Mouse (Mus musculus): ENCODE data around the gene Ndufa3.

Ndufa3 gene

DNA sequence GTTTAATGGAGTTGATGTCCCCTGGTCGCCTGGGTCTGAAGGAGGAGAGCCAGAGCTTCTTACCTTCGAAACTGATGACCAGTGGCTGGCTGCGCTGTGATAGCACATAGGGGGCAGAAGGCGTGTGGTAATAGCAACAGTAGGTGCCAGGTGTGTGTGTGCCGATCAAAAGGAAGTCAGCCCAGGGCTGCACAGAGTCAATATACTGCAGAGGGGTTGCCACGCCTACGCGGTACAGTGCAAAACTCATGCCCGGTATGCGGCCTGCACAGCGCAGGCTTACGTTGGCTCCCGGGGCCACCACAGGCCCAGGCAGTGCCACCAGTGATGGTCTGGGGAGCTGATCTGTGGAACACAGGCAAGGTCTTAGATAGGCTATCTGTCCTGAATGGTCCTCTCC, 6.2 kb upstream of the Ndufa3 start:
- no peak for DNase-seq

DNA sequence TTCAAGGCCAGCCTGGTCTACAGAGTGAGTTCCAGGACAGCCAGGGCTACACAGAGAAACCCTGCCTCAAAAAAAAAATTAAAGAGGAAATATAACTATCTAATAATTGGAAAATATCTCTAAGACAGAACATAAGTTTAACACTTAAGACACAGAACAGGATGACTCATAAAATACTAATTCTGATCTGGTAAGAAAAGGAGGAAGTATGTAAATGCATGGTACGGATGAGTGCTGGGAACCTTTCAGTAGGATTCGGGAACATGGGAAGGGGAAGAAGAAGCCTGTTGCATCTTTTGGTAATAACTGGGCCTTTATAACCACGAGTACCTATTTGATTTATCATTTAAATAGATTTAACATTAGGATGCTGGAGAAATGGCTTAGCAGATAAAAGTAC, 3.2 kb upstream of the Ndufa3 start:
- DNase-seq = no peak

DNA sequence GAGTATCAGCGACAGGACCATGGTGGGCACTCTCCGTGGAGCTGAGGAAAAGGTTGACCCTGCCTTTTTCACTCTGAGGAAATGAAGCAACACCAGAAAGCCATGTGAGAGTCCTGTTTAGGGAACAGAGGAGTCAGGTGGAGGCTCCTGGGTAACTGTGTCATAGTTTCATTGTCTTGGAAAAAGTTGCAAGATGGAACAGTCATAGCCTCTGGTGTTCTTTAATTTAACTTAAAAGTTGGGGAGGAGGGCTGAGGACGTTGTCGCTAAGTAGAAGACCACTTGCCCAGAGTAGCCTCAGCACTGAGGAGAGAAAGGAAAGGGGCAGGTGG, 1.1 kb upstream of the Ndufa3 start, which contains the start of gene Oscar:
TSS of gene Oscar (minus strand) at position 101 of the 332 bp plus-strand sequence.
- no peak for DNase-seq

DNA sequence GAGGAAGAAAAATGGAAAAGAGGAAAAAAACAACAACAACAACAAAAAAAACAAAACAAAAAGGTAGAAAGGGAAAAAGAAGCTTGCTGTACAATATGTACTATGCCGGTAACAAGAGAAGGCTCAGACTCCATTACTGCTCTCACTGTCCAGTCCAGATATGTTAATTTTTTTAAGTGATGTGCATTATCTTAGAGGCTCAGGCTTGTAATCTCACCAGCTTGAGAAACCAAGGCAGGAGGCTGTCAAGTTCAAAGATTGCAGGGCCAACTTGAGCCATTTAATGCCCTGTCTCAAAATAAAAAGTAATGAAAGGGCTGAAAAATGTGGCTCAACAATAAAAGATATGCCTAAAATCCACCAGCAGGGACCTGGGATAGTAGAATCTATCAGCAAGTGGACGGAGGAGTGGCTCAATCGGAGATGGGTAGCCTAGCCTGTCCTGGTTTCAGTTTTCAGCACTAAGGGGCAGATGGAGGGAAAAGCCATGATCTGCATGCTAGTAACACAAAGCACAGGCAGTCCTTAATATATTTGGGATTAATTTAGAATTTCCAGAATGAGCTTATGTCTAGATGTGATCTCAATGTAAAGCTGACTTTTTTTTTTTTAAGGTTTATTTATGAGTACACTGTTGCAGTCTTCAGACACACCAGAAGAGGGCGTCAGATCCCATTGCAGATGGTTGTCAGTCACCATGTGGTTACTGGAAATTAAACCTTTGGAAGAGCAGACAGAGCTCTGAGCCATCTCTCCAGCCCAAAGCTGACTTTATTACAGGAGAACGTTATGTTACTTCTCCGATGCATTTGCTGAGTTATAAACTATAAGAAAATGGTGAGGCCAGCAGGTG, 558 bp upstream of the Ndufa3 start:
- peak in 1 of 2 experiments; percentile 57 for DNase-seq

DNA sequence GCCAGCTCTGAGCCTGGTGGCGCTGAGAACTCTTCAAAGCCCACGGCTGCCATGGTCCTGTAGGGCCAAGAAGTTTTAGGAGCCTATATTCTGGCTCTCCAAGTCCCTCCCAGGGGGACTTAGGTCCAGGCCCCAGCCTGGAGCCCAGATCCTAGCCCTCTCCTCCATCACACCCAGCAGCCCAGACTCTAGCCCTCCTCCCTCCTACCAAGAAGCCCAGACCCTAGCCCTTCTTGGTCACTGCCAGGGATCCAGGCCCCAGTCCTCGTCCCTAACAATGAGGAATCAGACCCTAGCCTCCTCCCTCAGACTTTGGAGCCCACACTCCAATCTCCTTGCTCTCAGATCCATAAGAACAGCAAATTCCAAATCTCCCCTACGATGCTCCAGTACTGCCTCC, 11.9 kb downstream of the Ndufa3 start:
- no peak for DNase-seq

DNA sequence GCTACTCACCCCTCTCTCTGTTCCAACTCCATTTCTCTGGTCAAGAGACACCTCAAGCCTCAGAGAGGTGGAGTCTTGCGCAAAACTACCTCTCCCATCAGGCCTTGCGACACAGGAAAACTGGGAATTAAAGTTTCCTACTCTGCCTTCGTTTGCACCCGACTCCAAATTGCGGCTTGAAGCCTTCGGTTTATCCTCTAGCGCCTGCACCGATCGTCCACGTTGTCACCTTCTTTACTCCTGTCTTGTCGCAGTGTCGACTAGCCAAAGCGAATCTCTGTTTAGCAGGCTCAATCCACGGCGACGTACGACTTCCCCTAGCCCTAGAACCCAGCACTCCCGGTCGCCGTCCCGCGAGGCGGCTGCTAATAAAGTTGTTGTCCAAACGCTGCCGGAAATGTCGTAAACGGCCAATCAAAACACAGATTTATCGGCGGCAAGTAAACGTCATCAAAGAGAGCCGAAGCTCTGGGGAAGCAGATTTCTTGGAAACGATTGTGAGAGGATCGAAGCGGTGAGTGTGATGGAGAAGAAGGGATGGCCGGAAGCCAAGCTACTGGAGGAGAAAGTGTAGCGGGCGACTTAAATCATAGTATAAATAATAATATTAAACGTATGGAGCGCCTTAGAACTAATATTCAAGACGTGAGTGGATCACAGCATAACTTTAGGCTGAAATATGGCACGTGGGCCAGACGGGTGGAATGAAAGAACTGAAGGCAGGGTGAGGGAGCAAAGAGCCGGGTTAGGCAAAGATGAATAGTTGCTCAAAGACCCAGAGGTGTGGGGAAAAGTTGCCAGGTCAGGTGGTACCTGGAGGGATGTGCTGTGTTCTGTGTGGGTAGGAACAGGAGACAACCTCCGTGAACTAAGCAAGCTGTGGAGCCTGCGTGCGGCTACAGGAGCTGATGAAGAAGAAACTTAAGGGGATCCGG, 12.6 kb downstream of the Ndufa3 start, which contains the start of the genes Tfpt and Prpf31:
TSS of gene Tfpt (minus strand) at position 387 of the 935 bp plus-strand sequence.
TSS of gene Prpf31 (plus strand) at position 443 of the 935 bp plus-strand sequence.
- DNase-seq = peak; percentile 92 to 95

DNA sequence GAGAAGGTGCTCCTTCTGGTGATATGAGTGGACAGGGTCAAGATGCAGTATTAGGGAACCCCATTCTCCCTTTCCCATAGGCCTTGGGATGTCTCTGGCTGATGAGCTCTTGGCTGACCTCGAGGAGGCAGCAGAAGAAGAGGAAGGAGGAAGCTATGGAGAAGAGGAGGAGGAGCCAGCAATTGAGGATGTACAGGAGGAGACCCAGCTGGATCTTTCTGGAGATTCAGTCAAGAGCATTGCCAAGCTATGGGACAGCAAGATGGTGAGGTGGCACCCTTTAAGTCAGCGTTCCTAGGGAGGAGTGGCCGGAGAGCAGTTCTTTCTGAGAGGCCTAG, 13.3 kb downstream of the Ndufa3 start:
- DNase-seq = no peak

DNA sequence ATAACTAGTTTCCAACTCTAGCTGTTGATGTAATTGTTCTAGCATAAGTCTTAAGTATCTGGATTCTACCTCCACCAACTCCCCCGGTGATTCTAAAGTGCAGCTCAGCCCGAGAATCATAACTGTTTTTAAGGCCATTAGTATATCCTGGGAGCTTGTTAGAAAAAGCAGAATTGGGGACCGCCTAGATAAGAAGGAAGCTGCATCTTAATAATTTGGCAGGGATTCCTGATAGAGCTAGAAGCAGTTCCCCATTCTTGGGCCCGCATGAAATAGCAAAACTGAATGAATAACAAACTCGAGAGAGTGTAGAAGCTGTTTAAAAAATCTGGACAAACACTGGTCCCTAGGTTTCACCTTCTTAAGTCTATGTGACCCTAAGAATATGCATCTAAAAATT, 26.2 kb downstream of the Ndufa3 start:
- DNase-seq = no peak

DNA sequence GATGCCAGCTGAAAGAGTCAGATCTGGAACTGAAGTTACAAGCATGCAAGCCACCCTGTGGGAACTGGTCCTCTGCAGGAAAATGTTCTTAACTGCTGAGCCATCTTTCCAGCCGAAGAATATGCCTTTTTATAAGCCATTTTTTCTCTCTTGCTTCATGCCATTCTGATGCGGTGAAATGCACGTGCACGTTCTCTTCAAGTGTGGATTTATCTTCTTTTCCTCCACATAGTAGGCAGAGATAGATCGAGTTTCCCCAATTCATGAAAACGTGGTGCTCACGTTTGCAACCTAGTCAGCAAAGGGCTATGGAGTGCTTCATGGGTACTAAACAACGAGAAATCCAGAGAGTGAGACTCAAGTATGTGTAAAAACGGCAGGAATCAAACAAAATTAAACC, 26.7 kb downstream of the Ndufa3 start:
- DNase-seq = no peak

DNA sequence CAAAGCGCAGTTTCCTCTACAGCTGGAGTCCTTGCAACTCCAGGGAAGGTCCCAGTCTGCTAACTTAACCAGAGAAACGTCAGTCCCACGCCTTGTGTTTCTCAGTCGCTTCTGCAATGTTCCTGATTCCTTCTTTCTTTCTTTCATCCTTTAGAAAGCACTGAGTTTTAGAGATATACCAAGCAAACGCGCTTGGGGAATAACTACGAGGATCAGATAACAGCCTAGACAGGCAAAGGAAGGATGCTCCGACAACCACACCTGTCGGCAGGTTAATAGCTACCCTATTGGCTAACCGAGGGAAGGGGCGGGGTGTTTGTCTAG, 27.1 kb downstream of the Ndufa3 start:
- peak; percentile 94 to 96 for DNase-seq

DNA sequence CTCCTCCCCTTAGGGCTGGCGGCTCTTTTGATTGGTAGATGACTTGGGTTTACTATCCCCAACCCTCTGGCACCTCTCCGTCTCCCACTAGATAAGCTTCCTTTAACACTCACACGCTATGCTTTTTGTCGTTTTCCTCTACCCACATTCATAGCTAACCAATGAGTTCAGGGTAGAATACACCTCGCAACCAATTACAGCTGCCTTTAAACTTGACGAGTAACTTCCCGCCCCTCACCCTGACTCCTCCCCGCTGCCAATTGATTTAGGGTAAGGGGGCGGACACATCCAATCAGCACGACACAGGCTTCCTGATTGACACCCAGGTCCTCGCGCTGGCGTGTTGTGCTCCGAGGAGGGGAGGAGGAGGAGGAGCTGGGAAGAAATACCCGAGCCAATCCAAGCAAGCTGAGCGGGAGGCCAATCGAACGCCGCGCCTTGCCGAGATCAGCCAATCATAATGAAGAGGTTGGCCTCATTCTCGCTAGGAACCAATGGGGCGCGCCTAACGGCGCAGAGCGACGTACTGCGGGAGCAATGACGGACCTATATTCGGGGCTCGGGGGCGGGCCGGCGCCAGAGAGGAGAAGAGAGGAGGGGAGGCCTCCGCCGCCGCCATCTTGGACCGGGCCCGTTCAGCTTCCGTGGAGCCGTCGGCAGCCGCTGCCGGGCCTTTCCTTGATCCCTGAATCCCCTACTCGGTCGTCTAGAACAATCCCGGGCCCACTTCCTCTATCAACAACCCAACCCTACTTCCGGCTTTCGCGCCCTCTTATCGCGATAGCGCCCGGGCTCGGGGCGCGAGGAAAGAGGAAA, 27.7 kb downstream of the Ndufa3 start, which contains the start of gene Cnot3:
TSS of gene Cnot3 (plus strand) at position 597 of the 816 bp plus-strand sequence.
- DNase-seq = peak; percentile 98 to 100

DNA sequence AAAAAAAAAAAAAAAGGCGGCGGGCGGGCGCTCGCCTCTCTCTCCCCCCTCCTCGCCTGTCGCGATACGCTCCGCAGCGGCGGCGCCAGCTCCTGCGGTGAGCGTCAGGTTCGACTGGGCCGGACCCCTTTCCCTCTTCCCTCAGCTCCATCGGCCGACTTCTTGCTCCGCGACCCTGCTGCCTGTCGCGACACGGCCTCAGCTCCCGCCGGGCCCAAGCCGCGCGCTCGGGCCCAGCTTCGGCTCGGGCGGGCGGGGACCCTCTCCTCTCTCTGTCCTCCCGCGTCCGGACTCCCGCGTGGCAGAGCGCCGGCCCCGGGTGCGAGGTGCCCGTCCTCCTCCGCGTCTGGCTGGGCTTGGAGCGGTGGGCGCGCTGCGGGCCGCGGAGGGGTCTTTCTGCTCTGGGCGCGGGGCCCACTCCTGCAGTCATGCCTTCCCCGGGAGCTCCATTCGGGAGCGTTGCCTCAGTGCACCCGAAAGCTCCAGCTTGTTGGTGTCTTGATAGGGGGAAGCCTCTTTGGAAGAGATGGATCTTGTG, 28.4 kb downstream of the Ndufa3 start:
- DNase-seq = no peak

DNA sequence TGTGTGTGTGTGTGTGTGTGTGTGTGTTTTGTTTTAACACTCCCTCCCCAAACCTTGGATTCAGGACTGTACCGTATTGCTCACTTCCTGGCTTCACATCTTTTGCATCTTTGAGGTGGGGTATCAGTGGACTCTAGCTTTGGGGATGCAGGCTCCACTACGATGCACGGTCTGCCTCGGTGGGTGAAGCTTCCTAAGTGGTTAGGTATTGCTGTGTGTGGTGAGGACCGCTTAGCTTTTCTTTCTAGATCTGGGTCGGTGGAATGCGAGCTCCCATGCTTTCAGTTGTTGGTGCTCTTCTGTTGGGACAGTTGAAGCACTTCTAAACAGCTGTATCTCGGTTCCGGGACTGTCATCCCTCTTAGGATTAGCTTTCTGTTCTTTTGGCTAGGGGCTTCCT, 29.0 kb downstream of the Ndufa3 start:
- no peak for DNase-seq

DNA sequence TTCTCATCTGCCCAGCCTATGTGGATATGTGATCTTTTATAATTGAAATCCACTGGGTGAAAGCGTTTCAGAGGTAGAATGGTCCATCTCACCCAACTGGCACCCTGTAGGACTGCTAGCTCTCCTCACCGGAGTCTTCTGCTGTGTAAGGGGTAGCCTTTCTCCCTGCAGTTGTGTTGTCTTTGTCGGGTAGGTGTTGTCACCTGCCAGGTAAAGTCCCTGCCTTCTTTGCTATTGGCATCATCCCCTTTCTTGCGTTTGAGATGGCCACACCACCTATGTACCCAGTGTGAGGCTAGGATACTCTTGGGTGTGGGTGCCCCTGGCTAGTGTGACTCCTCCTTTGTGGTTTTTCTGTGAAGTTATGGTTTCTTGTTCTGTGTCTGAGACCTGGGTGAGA, 29.5 kb downstream of the Ndufa3 start:
- DNase-seq = no peak

DNA sequence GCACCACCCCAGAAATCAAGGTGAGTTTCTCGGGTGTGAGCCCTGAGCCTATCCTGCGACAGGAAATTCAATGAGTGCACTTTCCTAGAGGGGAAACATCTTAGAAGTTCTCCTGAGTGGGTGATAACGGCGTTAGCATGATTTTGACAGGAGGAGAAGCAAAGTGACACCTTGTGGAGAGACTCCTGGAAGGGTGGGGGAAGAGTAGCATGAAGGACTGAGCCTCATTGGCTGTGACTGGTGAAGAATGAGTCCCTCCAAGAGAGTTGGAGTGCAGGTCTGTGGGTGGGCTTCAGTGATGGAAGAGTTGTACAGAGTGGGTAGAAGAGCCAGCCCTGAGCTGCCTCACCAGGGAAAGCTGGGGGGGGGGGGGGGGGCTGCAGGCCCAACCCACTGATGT, 39.8 kb downstream of the Ndufa3 start:
- DNase-seq = no peak

DNA sequence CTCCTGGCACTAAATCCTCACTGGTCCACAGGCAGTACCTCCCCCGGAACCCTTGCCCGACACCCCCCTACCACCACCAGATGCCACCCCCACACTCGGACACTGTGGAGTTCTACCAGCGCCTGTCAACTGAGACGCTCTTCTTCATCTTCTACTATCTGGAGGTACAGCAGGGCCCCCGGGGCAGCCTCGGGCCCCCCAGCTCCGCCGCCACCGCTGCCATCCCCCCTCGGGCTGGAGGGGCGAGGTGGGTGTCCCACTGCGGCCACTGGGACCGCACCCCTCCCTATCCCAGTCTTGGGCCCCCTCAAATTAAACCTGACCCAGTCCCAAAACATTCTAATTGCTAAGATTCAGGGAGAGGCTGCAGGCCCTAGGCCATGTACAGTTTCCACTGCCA, 41.4 kb downstream of the Ndufa3 start:
- DNase-seq = no peak

DNA sequence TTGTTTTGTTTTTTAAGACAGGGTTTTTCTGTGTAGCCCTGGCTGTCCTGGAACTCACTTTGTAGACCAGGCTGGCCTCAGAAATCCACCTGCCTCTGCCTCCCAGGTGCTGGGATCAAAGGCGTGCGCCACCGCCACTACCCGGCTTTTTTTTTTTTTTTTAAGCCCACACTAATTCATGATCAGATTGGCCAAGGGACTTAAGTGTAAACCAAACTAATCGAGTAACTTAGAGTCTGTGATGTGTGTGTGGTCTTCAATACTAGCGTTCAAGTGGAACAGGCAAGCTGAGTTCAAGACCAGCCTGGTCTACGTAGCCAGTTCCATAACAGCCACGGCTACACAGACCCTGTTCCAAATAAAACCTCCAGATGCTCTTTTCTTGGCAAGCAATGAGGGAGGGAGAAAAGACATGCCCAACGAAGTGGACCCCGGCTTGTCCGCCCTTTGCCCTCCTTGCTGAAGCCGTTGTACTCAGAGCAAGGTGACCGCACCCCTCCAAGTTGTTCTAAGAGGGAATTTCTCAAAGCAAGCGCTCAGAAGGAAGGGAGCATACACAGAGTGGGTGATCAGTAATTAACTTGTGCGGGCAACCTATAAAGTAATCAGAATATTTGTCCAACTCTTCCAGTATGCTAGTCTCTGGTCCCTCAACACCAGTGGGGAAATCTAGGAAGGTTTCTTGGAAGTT, 47.5 kb downstream of the Ndufa3 start:
- DNase-seq = peak; percentile 57 to 83

DNA sequence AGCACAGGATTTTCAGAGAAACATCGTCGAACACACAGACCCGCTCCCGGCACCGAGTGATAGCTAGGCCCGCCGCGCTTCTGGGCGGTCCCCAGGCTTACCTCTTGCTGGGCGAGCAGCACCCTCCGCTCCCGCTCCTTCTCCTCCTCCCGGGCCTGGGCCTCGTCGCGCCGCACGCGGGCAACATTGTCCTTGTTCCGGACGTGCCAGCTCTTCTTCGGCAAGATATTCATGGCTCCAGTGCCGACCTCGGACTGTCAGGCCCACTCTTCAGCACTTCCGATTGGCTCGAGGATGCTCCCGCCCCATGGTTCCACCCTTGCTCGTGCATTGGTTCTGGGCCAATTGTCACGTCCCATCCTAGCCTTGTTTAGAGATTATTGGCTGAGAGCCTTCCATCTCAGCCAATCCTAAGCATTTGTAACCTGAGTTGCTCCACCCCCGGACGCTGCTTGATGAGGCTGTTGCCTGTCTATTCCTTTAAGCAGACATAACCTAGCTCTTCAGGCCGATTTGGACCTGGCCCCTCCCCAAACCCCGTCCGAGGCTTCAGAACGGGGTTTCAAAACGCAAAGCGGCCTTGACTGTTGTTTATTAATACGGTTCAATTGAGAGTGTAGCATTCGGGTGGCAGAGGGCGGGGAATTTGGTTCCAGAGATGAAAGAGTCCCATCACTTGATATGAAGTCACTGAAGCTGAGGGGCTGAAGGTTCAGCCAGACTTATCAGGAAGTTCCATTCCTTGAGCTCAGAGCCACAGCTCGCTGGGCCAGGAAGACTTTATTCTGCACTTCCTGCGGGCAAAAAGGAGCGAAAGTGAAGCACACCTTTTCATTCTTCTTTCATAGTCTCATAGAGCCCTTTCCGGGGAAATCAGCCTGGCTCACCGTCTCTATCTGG, 48.3 kb downstream of the Ndufa3 start, which contains the start of gene Leng1:
TSS of gene Leng1 (minus strand) at position 626 of the 900 bp plus-strand sequence.
- peak; percentile 99 for DNase-seq

DNA sequence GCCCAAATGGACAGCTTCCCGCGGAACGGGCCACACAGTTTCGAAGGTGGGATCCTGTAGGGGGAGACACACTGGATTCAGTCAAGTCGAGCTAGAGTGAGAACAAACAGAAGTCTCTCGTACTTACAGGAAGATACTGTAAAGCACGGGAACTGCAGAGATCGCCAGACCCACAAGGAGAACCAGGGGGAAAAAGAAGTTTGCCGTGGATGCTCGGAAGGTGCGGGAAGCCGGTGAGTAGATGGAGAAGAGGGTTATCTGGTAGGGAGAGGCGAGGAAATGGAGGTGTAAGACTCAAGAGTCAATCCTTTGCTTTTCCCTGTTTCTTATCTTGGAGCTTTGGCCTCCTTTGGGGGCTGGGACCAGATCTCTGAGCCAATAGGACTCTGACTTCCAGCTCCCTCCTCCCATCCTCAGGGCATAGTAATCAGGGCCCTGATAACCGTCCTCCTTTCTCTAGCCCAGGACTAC, 49.8 kb downstream of the Ndufa3 start:
- DNase-seq = no peak
